Mouse (Mus musculus) lung, adult 2 months (tissue): ENCODE measurements around the gene Kank2.

Experiments
- CTCF ChIP-seq: fragments of 200-500 bp; IDR thresholded peaks from 2 replicates; pipeline ENCODE4 v1.5.1; 2011; ENCODE audit warnings: mild to moderate bottlenecking, low read length, control low read depth; ENCODE audit not compliant: insufficient read depth
- POLR2A ChIP-seq: fragments of 200-500 bp; IDR thresholded peaks from 2 replicates; pipeline ENCODE4 v1.6.1; 2011; ENCODE audit warnings: low read depth, mild to moderate bottlenecking, control low read depth, low read length, borderline replicate concordance; ENCODE audit errors: extremely low read depth

- TF ChIP-seq CTCF, result no peak
- TF ChIP-seq POLR2A, result no peak
These were observed 4.2 kb downstream of the Kank2 start for GRCm38 (mm10) chr9:21794344-21794834.
